Mouse (Mus musculus): Measurements from ENCODE around the gene Golt1a. TPM values are rescaled to one million over a fixed set of nuclear protein-coding genes. Genes with fewer than 3 reads are reported as not detected.

The Golt1a gene
- polyA plus RNA-seq, 1 experiment from 2014 or later: 0.26 TPM

DNA sequence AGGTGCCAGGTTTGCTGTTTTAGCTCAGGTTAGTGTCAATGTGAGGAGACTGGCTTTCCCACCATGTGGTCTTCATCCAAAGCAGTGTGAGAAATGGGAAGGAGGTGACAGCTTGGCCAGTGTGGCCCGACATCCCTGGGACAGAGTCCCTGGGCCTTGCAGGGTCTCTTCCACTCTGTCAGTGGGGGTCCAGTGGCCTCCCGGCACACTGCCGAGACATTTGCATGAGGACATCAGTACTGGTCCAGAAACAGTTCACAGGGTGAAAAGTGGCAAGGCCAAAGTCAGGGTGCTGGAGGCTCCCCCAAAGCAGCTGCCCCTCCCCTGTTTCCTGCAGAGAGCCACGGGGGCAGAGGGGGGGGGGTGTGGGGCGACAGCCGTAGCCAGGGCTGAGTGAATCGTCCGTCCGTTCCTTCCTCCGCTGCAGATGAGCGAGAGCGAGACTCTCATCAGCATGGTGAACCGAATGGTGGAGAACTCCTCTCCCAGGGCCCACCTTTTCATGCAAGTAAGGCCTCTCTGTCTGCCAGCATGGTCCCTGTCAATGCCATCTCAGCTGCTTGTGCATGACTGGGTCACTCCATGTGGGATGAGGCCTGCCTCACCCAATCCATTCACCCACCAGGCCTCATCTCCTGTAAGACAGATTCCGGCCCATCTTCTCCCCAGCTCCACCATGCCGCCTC, 30.5 kb upstream of the Golt1a start:
- Histone ChIP-seq H3K36me3 (ENCODE audit: insufficient read depth, low read length) (no peaks in the 10 kb centered on the region), H3K4me2 (replicated peaks; ENCODE audit: low read depth, low read length) (no peak overlapping the region), H3K9ac (replicated peaks; ENCODE audit: low read depth) (no peak overlapping the region), H3K4me3 (ENCODE audit: low read depth, low read length) (no peak overlapping the region), H3K4me1 (ENCODE audit: insufficient read depth, low read depth, low read length) (no peaks in the 10 kb centered on the region), H3K27me3 (replicated peaks; ENCODE audit: insufficient read depth, low read length) (no peaks in the 10 kb centered on the region), H3K9me3 (ENCODE audit: low read length) (no peaks in the 10 kb centered on the region), H3K27ac (ENCODE audit: low read length) (no peak overlapping the region)
- no peak for DNase-seq (ENCODE audit: low spot score)
- no peak for ATAC-seq
- no peak for TF ChIP-seq CTCF (IDR thresholded peaks at IDR 0.05)
- 64% methylated on average over 14 of the region's 15 CpGs for WGBS

DNA sequence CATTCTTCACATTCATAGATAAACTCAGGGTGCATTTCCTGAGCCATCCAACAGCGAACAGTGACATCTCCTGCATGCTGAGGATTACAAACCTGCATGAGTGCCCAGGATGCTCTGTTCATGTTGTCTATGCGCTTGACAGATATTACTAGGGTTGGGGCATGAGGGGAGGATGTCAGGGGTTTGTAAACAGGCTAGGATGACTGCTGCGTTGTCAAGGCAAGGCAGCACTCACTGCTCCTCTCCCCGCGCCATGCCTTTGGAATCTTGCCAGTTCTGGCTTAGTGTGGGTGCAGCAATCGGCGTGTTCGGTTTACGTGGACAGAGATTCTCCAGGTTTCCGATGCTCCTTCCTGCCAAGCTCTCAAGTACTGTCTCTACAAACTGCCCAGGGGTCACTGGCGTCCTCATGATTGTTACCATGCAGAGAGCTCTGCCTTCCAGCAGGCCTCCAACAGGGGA, 29.9 kb upstream of the Golt1a start:
- Histone ChIP-seq H3K4me3 (ENCODE audit: low read depth, low read length) (no peak overlapping the region), H3K9me3 (ENCODE audit: low read length) (no peaks in the 10 kb centered on the region), H3K27me3 (replicated peaks; ENCODE audit: insufficient read depth, low read length) (no peaks in the 10 kb centered on the region), H3K36me3 (ENCODE audit: insufficient read depth, low read length) (no peaks in the 10 kb centered on the region), H3K9ac (replicated peaks; ENCODE audit: low read depth) (no peak overlapping the region), H3K27ac (ENCODE audit: low read length) (no peak overlapping the region), H3K4me1 (ENCODE audit: insufficient read depth, low read depth, low read length) (no peaks in the 10 kb centered on the region), H3K4me2 (replicated peaks; ENCODE audit: low read depth, low read length) (no peak overlapping the region)
- DNase-seq (ENCODE audit: low spot score) (no peak), ATAC-seq (no peak)
- no peak for TF ChIP-seq EP300 (IDR thresholded peaks at IDR 0.05)
- 66% methylated on average over 11 of the region's 11 CpGs for WGBS

DNA sequence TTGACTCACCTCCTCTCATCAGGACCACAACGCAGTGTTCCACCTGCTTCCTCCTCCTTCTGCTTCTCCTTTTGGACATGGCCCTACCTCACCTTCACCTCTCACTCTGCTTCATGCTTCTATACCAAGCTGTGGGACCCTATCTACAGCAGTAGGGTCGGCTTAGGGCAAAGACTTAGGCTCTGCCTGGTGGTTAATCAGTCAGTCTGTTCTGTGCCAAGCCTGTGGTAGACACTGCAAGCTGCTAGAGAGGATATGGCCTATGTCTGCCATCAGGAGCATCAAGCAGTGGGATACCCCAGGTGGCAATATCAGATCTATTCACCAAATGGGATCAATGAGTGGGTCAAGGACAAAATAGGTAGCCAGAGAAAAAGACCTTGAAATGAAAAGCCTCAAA, 29.1 kb upstream of the Golt1a start:
- TF ChIP-seq CTCF (IDR thresholded peaks at IDR 0.05) (no peak), EP300 (IDR thresholded peaks at IDR 0.05) (no peak)
- Histone ChIP-seq H3K4me3 (ENCODE audit: low read depth, low read length) (no peak overlapping the region), H3K9me3 (ENCODE audit: low read length) (no peaks in the 10 kb centered on the region), H3K4me1 (ENCODE audit: insufficient read depth, low read depth, low read length) (no peaks in the 10 kb centered on the region), H3K27ac (ENCODE audit: low read length) (no peak overlapping the region), H3K36me3 (ENCODE audit: insufficient read depth, low read length) (no peaks in the 10 kb centered on the region), H3K9ac (replicated peaks; ENCODE audit: low read depth) (no peak overlapping the region), H3K4me2 (replicated peaks; ENCODE audit: low read depth, low read length) (no peak overlapping the region), H3K27me3 (replicated peaks; ENCODE audit: insufficient read depth, low read length) (no peaks in the 10 kb centered on the region)
- ATAC-seq (no peak), DNase-seq (ENCODE audit: low spot score) (no peak)
- WGBS: 87% methylated on average over 2 of the region's 2 CpGs

DNA sequence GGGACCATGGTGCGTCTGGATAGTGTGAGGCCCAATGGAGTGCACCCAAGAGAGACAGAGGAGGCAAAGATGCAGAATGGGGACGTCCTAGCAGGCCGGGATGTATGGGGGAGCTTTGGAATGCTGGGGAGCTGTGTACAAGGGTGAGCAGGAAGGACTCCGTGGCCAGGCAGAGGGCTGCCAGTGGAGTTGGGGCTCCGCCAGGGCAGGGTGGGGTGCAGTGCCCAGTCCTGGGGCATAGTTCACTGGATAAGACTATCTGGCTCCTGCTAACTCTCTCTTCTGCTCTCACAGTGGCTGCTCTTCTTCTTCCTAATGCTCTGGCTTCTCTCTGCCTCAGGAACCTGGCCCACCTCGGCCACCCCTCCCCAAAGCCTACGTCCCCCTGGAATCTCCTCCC, 23.7 kb upstream of the Golt1a start:
- Histone ChIP-seq H3K27ac (ENCODE audit: low read length) (no peak overlapping the region), H3K4me2 (replicated peaks; ENCODE audit: low read depth, low read length) (no peak overlapping the region), H3K4me3 (ENCODE audit: low read depth, low read length) (no peak overlapping the region), H3K36me3 (ENCODE audit: insufficient read depth, low read length) (no peaks in the 10 kb centered on the region), H3K4me1 (ENCODE audit: insufficient read depth, low read depth, low read length) (no peaks in the 10 kb centered on the region), H3K9ac (replicated peaks; ENCODE audit: low read depth) (no peak overlapping the region), H3K9me3 (ENCODE audit: low read length) (no peaks in the 10 kb centered on the region), H3K27me3 (replicated peaks; ENCODE audit: insufficient read depth, low read length) (no peaks in the 10 kb centered on the region)
- WGBS: 90% methylated on average over 7 of the region's 7 CpGs
- TF ChIP-seq EP300 (IDR thresholded peaks at IDR 0.05) (no peak), CTCF (IDR thresholded peaks at IDR 0.05) (no peak)
- ATAC-seq: no peak
- DNase-seq (ENCODE audit: low spot score): no peak

DNA sequence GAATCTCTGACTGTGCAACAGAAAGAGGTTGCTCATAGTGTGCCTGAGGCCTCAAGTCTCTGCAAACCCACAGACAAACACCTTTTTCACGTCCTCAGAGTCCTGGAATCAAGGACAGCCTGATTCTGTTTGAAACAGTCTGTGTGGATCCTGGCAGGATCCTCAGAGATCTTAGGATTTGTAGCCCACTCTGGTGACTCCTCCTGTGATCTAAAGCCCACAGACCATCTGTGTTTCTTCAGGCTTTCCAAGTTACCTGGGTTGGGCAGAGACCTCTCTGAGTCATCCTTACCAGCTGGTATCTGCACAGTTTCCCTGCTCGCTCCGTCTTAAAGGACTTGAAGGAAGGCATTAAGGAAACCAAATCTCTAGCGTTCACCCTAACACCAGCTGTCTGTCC, 22.5 kb upstream of the Golt1a start:
- no peak for ATAC-seq
- H3K36me3 ChIP-seq (ENCODE audit: insufficient read depth, low read length): no peaks in the 10 kb centered on the region
- H3K27me3 ChIP-seq (replicated peaks; ENCODE audit: insufficient read depth, low read length): no peaks in the 10 kb centered on the region
- no peaks in the 10 kb centered on the region for H3K4me1 ChIP-seq (ENCODE audit: insufficient read depth, low read depth, low read length)
- no peak for TF ChIP-seq EP300 (IDR thresholded peaks at IDR 0.05)
- no peak for TF ChIP-seq CTCF (IDR thresholded peaks at IDR 0.05)
- H3K4me2 ChIP-seq (replicated peaks; ENCODE audit: low read depth, low read length): no peak overlapping the region
- DNase-seq (ENCODE audit: low spot score): no peak
- no peaks in the 10 kb centered on the region for H3K9me3 ChIP-seq (ENCODE audit: low read length)
- no peak overlapping the region for H3K27ac ChIP-seq (ENCODE audit: low read length)
- H3K4me3 ChIP-seq (ENCODE audit: low read depth, low read length): no peak overlapping the region
- H3K9ac ChIP-seq (replicated peaks; ENCODE audit: low read depth): no peak overlapping the region
- 90% methylated on average over 4 of the region's 4 CpGs for WGBS

DNA sequence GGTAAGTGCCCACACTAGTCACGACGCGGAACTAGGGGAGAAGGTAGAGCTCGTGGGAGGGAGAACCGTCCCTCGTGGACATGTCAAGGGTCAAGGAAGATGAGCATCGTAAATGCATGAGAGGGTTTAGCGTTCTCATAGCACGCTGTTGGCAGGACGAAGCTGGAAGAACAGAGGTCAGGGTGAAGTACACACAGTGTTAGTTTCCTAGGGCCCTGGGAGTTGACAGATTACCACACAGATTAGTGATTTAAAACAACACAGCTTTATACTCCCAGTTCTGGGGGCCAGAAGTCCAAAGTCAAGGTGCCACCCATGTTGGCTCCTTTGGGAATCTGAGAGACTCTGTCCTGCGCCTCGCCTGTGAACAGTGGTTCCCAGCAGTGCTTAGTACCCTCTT, 21.7 kb upstream of the Golt1a start:
- ATAC-seq: no peak
- H3K4me3 ChIP-seq (ENCODE audit: low read depth, low read length): no peak overlapping the region
- no peak for TF ChIP-seq CTCF (IDR thresholded peaks at IDR 0.05)
- TF ChIP-seq EP300 (IDR thresholded peaks at IDR 0.05): no peak
- no peaks in the 10 kb centered on the region for H3K9me3 ChIP-seq (ENCODE audit: low read length)
- H3K27ac ChIP-seq (ENCODE audit: low read length): no peak overlapping the region
- no peaks in the 10 kb centered on the region for H3K27me3 ChIP-seq (replicated peaks; ENCODE audit: insufficient read depth, low read length)
- no peaks in the 10 kb centered on the region for H3K4me1 ChIP-seq (ENCODE audit: insufficient read depth, low read depth, low read length)
- H3K4me2 ChIP-seq (replicated peaks; ENCODE audit: low read depth, low read length): no peak overlapping the region
- no peak for DNase-seq (ENCODE audit: low spot score)
- no peaks in the 10 kb centered on the region for H3K36me3 ChIP-seq (ENCODE audit: insufficient read depth, low read length)
- 89% methylated on average over 12 of the region's 12 CpGs for WGBS
- H3K9ac ChIP-seq (replicated peaks; ENCODE audit: low read depth): no peak overlapping the region

DNA sequence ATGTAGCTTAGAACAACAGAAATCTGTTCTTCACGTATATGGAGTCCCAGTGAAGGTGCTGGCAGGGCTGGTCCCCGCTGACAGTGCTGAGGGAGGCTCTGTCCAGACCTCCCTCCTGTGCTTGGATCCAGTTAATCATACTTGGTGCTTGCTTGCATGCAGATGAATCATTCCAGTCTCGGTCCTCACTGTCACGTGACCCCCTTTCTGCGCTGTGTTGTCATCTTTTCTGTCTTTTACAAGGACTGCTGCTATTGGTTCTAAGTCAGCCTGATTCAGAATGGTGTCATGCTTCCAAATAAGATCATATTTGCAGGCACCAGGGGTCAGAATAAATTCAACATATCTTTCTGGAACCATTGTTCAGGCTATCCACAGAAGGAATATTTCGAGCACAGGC, 17.7 kb upstream of the Golt1a start:
- TF ChIP-seq CTCF (IDR thresholded peaks at IDR 0.05) (no peak), EP300 (IDR thresholded peaks at IDR 0.05) (no peak)
- ATAC-seq (no peak), DNase-seq (ENCODE audit: low spot score) (no peak)
- H3K9ac ChIP-seq (replicated peaks; ENCODE audit: low read depth): no peak overlapping the region
- H3K36me3 ChIP-seq (ENCODE audit: insufficient read depth, low read length): no peaks in the 10 kb centered on the region
- no peak overlapping the region for H3K4me3 ChIP-seq (ENCODE audit: low read depth, low read length)
- WGBS: 91% methylated on average over 6 of the region's 6 CpGs
- no peak overlapping the region for H3K27ac ChIP-seq (ENCODE audit: low read length)
- H3K4me1 ChIP-seq (ENCODE audit: insufficient read depth, low read depth, low read length): no peaks in the 10 kb centered on the region
- no peak overlapping the region for H3K4me2 ChIP-seq (replicated peaks; ENCODE audit: low read depth, low read length)
- H3K9me3 ChIP-seq (ENCODE audit: low read length): no peaks in the 10 kb centered on the region
- H3K27me3 ChIP-seq (replicated peaks; ENCODE audit: insufficient read depth, low read length): no peaks in the 10 kb centered on the region
